Mouse (Mus musculus) neutrophil, adult 65 days (primary cell): ENCODE data around the gene Slc4a1ap. TPM values are rescaled to one million over a fixed set of nuclear protein-coding genes. Genes with fewer than 3 reads are reported as not detected.

ENCODE experiments used
- total RNA-seq: library from RNA; stranded (reverse); gene quantifications from 2 replicates; pipeline ENCODE4 v1.2.4, GENCODE M21; 2023

Slc4a1ap gene
- 26.7 and 40.1 TPM in 2 replicates for total RNA-seq

DNA sequence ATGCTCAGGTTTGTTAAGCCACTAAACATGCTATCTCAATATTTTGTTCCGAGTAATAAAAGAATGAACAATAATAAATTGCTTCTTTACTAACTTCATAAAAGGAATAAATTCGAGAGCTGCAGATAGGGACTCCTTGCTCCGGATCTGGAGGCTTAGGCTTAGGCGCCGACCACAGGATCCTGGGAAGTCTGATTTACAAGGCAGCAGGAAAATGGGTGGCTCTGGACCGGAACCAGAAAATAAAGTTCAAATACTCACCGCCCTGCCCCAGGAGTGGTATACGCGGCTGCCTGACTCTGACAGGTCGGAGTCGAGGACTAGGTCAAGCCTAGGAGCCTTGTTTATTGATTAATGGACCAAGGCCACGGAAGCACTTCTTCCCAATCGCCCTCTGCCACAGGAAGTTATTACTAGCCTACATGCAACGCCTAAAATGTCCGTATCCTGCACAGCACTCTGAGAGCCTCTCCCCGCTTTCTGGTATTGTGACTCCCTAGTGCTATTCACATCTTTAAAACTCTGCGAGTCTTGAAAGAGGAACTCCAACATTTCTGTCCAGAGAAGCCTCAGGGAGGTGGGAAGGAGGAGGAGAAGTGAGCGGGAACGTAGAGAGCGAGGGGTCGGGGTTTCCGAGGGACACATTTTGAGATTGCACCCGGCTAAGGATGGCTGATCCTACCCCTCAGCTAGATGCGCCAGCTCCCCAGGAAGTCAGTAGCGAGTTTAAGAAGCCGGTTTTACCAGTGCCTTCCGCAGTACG, at the start of gene Slc4a1ap:
TSS of gene Slc4a1ap (plus strand) at position 642 of the 763 bp plus-strand sequence.

DNA sequence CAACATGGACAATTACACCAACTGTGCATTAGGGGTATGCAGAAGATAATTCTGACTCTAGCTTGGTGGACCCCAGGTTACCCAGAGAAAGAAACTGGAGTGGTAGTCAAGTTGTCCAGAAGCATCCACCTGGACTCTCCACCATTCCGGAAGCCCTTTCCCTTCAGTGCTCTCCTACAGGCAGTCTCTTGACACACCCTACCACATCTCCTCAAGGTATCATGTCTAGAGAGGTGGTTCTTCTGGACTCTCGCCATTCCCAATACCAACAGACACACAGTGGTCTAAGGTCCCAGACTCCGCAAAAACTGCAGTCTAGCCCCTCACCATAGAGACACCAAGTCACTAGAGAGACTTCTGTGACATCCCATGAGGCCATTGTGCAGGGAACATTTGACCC, 41.4 kb upstream of the Slc4a1ap start, which contains the start of gene 4930548H24Rik:
TSS of gene 4930548H24Rik (plus strand) at position 301 of the 400 bp plus-strand sequence.

DNA sequence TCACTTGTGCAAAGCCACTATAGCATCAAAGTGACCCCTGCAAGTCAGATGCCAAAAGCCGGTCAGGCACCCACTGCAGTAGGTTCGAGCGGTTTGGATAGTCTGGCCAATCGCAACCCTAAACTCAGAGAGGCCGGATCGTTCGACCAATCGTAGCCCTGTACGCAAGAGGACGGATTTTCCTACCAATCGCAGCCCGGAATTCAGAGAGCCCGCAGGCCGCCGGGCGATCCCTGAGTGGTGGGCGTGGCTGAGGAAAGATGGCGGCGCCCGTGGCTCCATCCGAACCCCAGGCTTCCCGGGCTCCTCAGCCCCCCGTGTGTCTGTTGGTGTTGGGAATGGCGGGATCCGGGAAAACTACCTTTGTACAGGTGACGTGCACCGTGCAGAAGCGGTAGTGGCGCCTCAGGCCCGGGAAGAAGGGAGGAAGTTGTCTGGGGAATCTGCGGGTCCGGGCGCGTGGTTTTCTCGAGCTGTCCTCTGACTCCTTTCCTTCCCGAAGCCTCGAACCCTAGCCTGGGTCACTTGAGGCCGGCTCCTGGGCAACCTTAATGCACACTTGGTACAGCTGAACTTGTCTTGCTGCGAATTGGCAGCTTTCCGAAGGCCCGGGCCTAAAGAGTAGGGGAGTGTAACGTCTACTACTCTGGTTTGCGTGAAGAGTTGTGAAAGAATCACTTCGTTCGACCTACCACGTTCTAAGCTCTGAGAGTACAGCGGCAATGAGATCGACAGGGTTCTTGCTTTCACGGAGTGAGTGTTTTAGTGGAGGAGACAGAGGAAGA, 32.1 kb upstream of the Slc4a1ap start, which contains the start of gene Gpn1:
TSS of gene Gpn1 (plus strand) at position 229 of the 785 bp plus-strand sequence.

DNA sequence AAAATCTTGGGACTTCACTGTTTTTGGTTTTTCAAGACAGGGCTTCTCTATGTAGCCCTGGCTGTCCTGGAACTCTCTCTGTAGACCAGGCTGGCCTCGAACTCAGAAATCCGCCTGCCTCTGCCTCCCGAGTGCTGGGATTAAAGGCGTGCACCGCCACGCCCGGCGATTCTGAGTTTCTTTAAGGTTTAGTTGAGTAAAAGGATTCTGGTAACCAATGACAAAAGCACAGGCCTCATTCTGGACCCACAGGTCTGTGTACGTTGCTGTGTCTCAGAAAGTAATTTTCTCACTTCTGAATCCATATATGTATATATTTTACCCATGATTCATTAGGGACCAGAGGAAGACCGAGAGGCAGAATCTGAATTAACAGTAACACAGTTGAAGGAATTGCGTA, 912 bp downstream of the Slc4a1ap start, which contains the start of gene Supt7l:
TSS of gene Supt7l (minus strand) at position 101 of the 400 bp plus-strand sequence.

DNA sequence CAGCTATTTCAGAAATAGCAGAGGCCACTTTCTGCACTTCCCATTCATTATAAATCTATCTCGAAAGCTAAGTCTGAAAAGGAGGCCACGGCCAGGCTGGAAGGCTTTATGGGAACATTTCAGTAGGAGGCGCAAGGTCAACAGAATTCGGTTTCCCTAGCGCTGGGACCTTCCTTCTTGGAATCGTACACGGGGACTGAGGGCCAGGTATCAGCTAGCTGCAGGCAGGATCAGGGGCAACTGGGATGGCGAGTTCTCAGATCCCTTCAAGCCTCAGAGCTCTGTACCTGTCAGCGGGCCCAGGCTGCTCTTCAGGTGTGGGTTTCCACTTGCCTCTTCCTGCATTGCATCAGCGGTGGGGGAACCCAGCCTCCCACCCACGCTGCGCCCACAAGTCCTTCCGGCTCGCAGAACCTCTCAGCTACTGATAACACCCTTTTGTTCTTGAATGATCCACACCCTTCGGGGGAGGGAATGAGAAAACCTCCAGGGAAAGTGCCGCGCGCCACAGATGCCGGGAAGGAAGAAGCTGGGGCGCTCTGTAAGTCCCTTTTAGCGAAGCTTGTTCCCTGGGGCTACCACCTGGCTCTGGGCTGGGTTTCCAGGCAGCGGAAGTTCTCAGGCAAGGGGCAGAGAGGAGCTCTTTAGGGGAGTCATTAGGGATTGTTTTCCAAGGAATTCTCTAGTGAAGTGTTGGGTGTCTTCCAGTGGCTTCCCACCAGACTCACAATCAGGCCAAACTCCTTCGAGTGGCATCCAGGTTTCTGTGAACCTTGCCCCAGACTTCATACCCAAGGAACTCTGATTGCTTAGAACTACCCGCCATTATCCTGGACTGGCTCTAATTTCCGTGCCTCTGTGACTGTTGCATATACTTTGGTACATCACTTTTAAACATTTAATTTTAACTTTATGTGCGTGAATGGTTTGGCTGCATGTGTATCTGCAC, 70.0 kb downstream of the Slc4a1ap start, which contains the start of gene Mrpl33:
TSS of gene Mrpl33 (plus strand) at position 455 of the 949 bp plus-strand sequence.

Other genes with a start within 250 kb of the Slc4a1ap start
- gene Ift172, start 235.9 kb upstream of the Slc4a1ap start, total RNA-seq: 4.3 and 7.5 TPM in 2 replicates
- gene Fndc4, start 230.9 kb upstream of the Slc4a1ap start, total RNA-seq: not detected in 2 replicates
- not detected in 2 replicates for gene Gckr, start 229.6 kb upstream of the Slc4a1ap start, total RNA-seq
- 13.6 and 15.4 TPM in 2 replicates for gene Zfp512, start 74.6 kb upstream of the Slc4a1ap start, total RNA-seq
- 0.36 and 0.51 TPM in 2 replicates for gene 4930548H24Rik, start 41.3 kb upstream of the Slc4a1ap start, total RNA-seq
- 22.2 and 30.4 TPM in 2 replicates for gene Gpn1, start 32.3 kb upstream of the Slc4a1ap start, total RNA-seq
- 12.3 and 12.5 TPM in 2 replicates for gene Supt7l, start 812 bp downstream of the Slc4a1ap start, total RNA-seq
- gene Mrpl33, start 69.9 kb downstream of the Slc4a1ap start, total RNA-seq: 356 and 390 TPM in 2 replicates
- 10.9 and 12.7 TPM in 2 replicates for gene Rbks, start 170.6 kb downstream of the Slc4a1ap start, total RNA-seq
- 58.3 and 61.6 TPM in 2 replicates for gene Babam2, start 170.7 kb downstream of the Slc4a1ap start, total RNA-seq